Mouse (Mus musculus): ENCODE data around the gene 1700088E04Rik. TPM values are rescaled to one million over a fixed set of nuclear protein-coding genes. Genes with fewer than 3 reads are reported as not detected.

Gene 1700088E04Rik
- polyA plus RNA-seq, 1 experiment from 2014 or later, result 6.9 TPM

GRCm38 (mm10) chr15:79135783-79136575 lies 5.1 kb downstream of the 1700088E04Rik start:
- Histone ChIP-seq H3K4me2 (ENCODE audit: low read depth, low read length) (no peak overlapping the region), H3K4me1 (ENCODE audit: control insufficient read depth, insufficient read depth, low read length) (peaks cover 4% of the 10 kb centered on the region), H3K9ac (ENCODE audit: low read length) (no peak overlapping the region), H3K4me3 (replicated peaks; ENCODE audit: low read length) (no peak overlapping the region), H3K36me3 (ENCODE audit: control insufficient read depth, insufficient read depth, low read length) (peaks cover 7% of the 10 kb centered on the region), H3K27ac (ENCODE audit: low read length) (no peak overlapping the region), H3K27me3 (ENCODE audit: control insufficient read depth, insufficient read depth, low read length) (no peaks in the 10 kb centered on the region), H3K9me3 (replicated peaks; ENCODE audit: control insufficient read depth, low read length) (no peaks in the 10 kb centered on the region)
- ATAC-seq (ENCODE audit: insufficient read depth, low FRiP score), result no peak
- WGBS, result 71% methylated on average over 11 of the region's 11 CpGs

- H3K36me3 ChIP-seq (ENCODE audit: control insufficient read depth, insufficient read depth, low read length), result peaks cover 11% of the 10 kb centered on the region
- H3K4me1 ChIP-seq (ENCODE audit: control insufficient read depth, insufficient read depth, low read length), result peaks cover under 1% of the 10 kb centered on the region; the same call in 1 of the 2 replicates
- no peak for ATAC-seq (ENCODE audit: insufficient read depth, low FRiP score)
- WGBS, result 70% methylated on average over 9 of the region's 9 CpGs
- H3K4me3 ChIP-seq (replicated peaks; ENCODE audit: low read length), result no peak overlapping the region
- H3K9me3 ChIP-seq (replicated peaks; ENCODE audit: control insufficient read depth, low read length), result no peaks in the 10 kb centered on the region
- no peak overlapping the region for H3K27ac ChIP-seq (ENCODE audit: low read length)
- no peak overlapping the region for H3K9ac ChIP-seq (ENCODE audit: low read length)
- H3K27me3 ChIP-seq (ENCODE audit: control insufficient read depth, insufficient read depth, low read length), result no peaks in the 10 kb centered on the region
- H3K4me2 ChIP-seq (ENCODE audit: low read depth, low read length), result no peak overlapping the region
Observed at GRCm38 (mm10) chr15:79135332-79135731, 5.7 kb downstream of the 1700088E04Rik start.

- 80% methylated on average over 9 of the region's 9 CpGs for WGBS
- H3K4me1 ChIP-seq (ENCODE audit: control insufficient read depth, insufficient read depth, low read length), result no peaks in the 10 kb centered on the region
- no peak for ATAC-seq (ENCODE audit: insufficient read depth, low FRiP score)
Observed at GRCm38 (mm10) chr15:79134496-79135270, 6.4 kb downstream of the 1700088E04Rik start.

GRCm38 (mm10) chr15:79133191-79133661 lies 7.8 kb downstream of the 1700088E04Rik start:
- Histone ChIP-seq H3K4me2 (ENCODE audit: low read depth, low read length) (no peak overlapping the region), H3K36me3 (ENCODE audit: control insufficient read depth, insufficient read depth, low read length) (peaks cover 17% of the 10 kb centered on the region), H3K27me3 (ENCODE audit: control insufficient read depth, insufficient read depth, low read length) (no peaks in the 10 kb centered on the region), H3K9me3 (replicated peaks; ENCODE audit: control insufficient read depth, low read length) (no peaks in the 10 kb centered on the region), H3K4me3 (replicated peaks; ENCODE audit: low read length) (no peak overlapping the region), H3K9ac (ENCODE audit: low read length) (no peak overlapping the region), H3K4me1 (ENCODE audit: control insufficient read depth, insufficient read depth, low read length) (no peaks in the 10 kb centered on the region), H3K27ac (ENCODE audit: low read length) (no peak overlapping the region)
- ATAC-seq (ENCODE audit: insufficient read depth, low FRiP score), result no peak
- 76% methylated on average over 6 of the region's 6 CpGs for WGBS

More at GRCm38 (mm10) chr15:79134496-79135270, 6.4 kb downstream of the 1700088E04Rik start:
- no peaks in the 10 kb centered on the region for H3K27me3 ChIP-seq (ENCODE audit: control insufficient read depth, insufficient read depth, low read length)
- no peak overlapping the region for H3K4me2 ChIP-seq (ENCODE audit: low read depth, low read length)
- H3K36me3 ChIP-seq (ENCODE audit: control insufficient read depth, insufficient read depth, low read length), result peaks cover 12% of the 10 kb centered on the region
- H3K9ac ChIP-seq (ENCODE audit: low read length), result no peak overlapping the region
- H3K9me3 ChIP-seq (replicated peaks; ENCODE audit: control insufficient read depth, low read length), result no peaks in the 10 kb centered on the region
- H3K4me3 ChIP-seq (replicated peaks; ENCODE audit: low read length), result no peak overlapping the region
- H3K27ac ChIP-seq (ENCODE audit: low read length), result no peak overlapping the region

GRCm38 (mm10) chr15:79131442-79131841 lies 9.6 kb downstream of the 1700088E04Rik start:
- Histone ChIP-seq H3K4me1 (ENCODE audit: control insufficient read depth, insufficient read depth, low read length) (no peaks in the 10 kb centered on the region), H3K9ac (ENCODE audit: low read length) (no peak overlapping the region), H3K4me3 (replicated peaks; ENCODE audit: low read length) (no peak overlapping the region), H3K9me3 (replicated peaks; ENCODE audit: control insufficient read depth, low read length) (peaks cover 5% of the 10 kb centered on the region; the same call in 1 of the 2 replicates), H3K27me3 (ENCODE audit: control insufficient read depth, insufficient read depth, low read length) (no peaks in the 10 kb centered on the region), H3K4me2 (ENCODE audit: low read depth, low read length) (no peak overlapping the region), H3K27ac (ENCODE audit: low read length) (no peak overlapping the region), H3K36me3 (ENCODE audit: control insufficient read depth, insufficient read depth, low read length) (peaks cover 31% of the 10 kb centered on the region)
- ATAC-seq (ENCODE audit: insufficient read depth, low FRiP score), result peak; percentile 48; the same call in 1 of the 2 replicates
- WGBS, result 60% methylated on average over 7 of the region's 7 CpGs

- ATAC-seq (ENCODE audit: insufficient read depth, low FRiP score), result no peak
- H3K9ac ChIP-seq (ENCODE audit: low read length), result no peak overlapping the region
- H3K4me2 ChIP-seq (ENCODE audit: low read depth, low read length), result no peak overlapping the region
- 76% methylated on average over 10 of the region's 10 CpGs for WGBS
- H3K9me3 ChIP-seq (replicated peaks; ENCODE audit: control insufficient read depth, low read length), result peaks cover 5% of the 10 kb centered on the region; the same call in 1 of the 2 replicates
- H3K27me3 ChIP-seq (ENCODE audit: control insufficient read depth, insufficient read depth, low read length), result no peaks in the 10 kb centered on the region
- H3K27ac ChIP-seq (ENCODE audit: low read length), result no peak overlapping the region
- no peaks in the 10 kb centered on the region for H3K4me1 ChIP-seq (ENCODE audit: control insufficient read depth, insufficient read depth, low read length)
- H3K36me3 ChIP-seq (ENCODE audit: control insufficient read depth, insufficient read depth, low read length), result peaks cover 38% of the 10 kb centered on the region
- H3K4me3 ChIP-seq (replicated peaks; ENCODE audit: low read length), result no peak overlapping the region
Observed at GRCm38 (mm10) chr15:79130782-79131181, 10.3 kb downstream of the 1700088E04Rik start.

- peaks cover 5% of the 10 kb centered on the region; the same call in 1 of the 2 replicates for H3K9me3 ChIP-seq (replicated peaks; ENCODE audit: control insufficient read depth, low read length)
- H3K4me2 ChIP-seq (ENCODE audit: low read depth, low read length), result no peak overlapping the region
- H3K9ac ChIP-seq (ENCODE audit: low read length), result no peak overlapping the region
- 73% methylated on average over 7 of the region's 7 CpGs for WGBS
- no peak overlapping the region for H3K4me3 ChIP-seq (replicated peaks; ENCODE audit: low read length)
- H3K27ac ChIP-seq (ENCODE audit: low read length), result no peak overlapping the region
- H3K4me1 ChIP-seq (ENCODE audit: control insufficient read depth, insufficient read depth, low read length), result no peaks in the 10 kb centered on the region
- H3K27me3 ChIP-seq (ENCODE audit: control insufficient read depth, insufficient read depth, low read length), result no peaks in the 10 kb centered on the region
- H3K36me3 ChIP-seq (ENCODE audit: control insufficient read depth, insufficient read depth, low read length), result peaks cover 49% of the 10 kb centered on the region
- ATAC-seq (ENCODE audit: insufficient read depth, low FRiP score), result no peak
Observed at GRCm38 (mm10) chr15:79129311-79129710, 11.7 kb downstream of the 1700088E04Rik start.

- Histone ChIP-seq H3K9ac (ENCODE audit: low read length) (no peak overlapping the region), H3K36me3 (ENCODE audit: control insufficient read depth, insufficient read depth, low read length) (peaks cover 49% of the 10 kb centered on the region)
- WGBS, result 93% methylated on average over 5 of the region's 5 CpGs
Observed at GRCm38 (mm10) chr15:79128208-79128607, 12.8 kb downstream of the 1700088E04Rik start.

GRCm38 (mm10) chr15:79127101-79127500 lies 14.0 kb downstream of the 1700088E04Rik start:
- no peaks in the 10 kb centered on the region for H3K4me1 ChIP-seq (ENCODE audit: control insufficient read depth, insufficient read depth, low read length)
- ATAC-seq (ENCODE audit: insufficient read depth, low FRiP score), result no peak
- H3K4me3 ChIP-seq (replicated peaks; ENCODE audit: low read length), result no peak overlapping the region
- no peaks in the 10 kb centered on the region for H3K27me3 ChIP-seq (ENCODE audit: control insufficient read depth, insufficient read depth, low read length)
- no peak overlapping the region for H3K4me2 ChIP-seq (ENCODE audit: low read depth, low read length)
- peaks cover 5% of the 10 kb centered on the region; the same call in 1 of the 2 replicates for H3K9me3 ChIP-seq (replicated peaks; ENCODE audit: control insufficient read depth, low read length)
- WGBS, result 95% methylated on average over 12 of the region's 12 CpGs
- peaks cover 51% of the 10 kb centered on the region for H3K36me3 ChIP-seq (ENCODE audit: control insufficient read depth, insufficient read depth, low read length)
- no peak overlapping the region for H3K27ac ChIP-seq (ENCODE audit: low read length)
- no peak overlapping the region for H3K9ac ChIP-seq (ENCODE audit: low read length)

More at GRCm38 (mm10) chr15:79128208-79128607, 12.8 kb downstream of the 1700088E04Rik start:
- no peak for ATAC-seq (ENCODE audit: insufficient read depth, low FRiP score)
- H3K9me3 ChIP-seq (replicated peaks; ENCODE audit: control insufficient read depth, low read length), result peaks cover 5% of the 10 kb centered on the region; the same call in 1 of the 2 replicates
- H3K4me1 ChIP-seq (ENCODE audit: control insufficient read depth, insufficient read depth, low read length), result no peaks in the 10 kb centered on the region
- no peaks in the 10 kb centered on the region for H3K27me3 ChIP-seq (ENCODE audit: control insufficient read depth, insufficient read depth, low read length)
- no peak overlapping the region for H3K4me3 ChIP-seq (replicated peaks; ENCODE audit: low read length)
- no peak overlapping the region for H3K27ac ChIP-seq (ENCODE audit: low read length)
- no peak overlapping the region for H3K4me2 ChIP-seq (ENCODE audit: low read depth, low read length)

Data from stomach, embryonic 16.5 days (tissue).